Mouse (Mus musculus): ENCODE measurements around the gene Set. TPM values are rescaled to one million over a fixed set of nuclear protein-coding genes. Genes with fewer than 3 reads are reported as not detected.

The Set gene
- polyA plus RNA-seq, 1 experiment, result 118 TPM

DNA sequence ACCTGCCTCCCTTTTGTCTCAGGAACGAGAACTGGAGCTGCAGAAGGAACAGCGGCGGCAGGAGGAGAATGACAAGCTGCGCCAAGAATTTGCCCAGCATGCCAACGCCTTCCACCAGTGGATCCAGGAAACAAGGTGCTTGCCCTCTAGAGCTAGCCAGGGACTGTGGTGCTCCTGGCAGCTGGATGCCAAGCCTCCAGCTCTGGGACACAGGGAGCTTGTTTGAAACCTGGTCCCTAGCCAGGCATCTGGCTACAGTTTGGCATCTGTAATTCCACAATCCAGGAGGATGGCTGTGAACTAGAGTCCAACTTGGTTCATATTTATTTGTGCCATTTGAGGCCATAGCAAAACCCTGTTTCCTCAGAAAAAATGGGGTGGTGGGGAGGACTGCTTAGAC is 30.2 kb upstream of the Set start:
- Histone ChIP-seq H3K4me2 (ENCODE audit: low read depth) (no peak overlapping the region), H3ac (ENCODE audit: control insufficient read depth, insufficient read length) (no peak overlapping the region), H3K27me3 (ENCODE audit: control insufficient read depth, insufficient read depth, insufficient read length) (no peaks in the 10 kb centered on the region), H3K79me2 (ENCODE audit: control insufficient read depth, insufficient read depth) (no peaks in the 10 kb centered on the region), H3K4me3 (no peak overlapping the region), H3K36me3 (ENCODE audit: control insufficient read depth, insufficient read depth) (peaks cover 86% of the 10 kb centered on the region)
- no peak for TF ChIP-seq MYOG (IDR thresholded peaks at IDR 0.05; ENCODE audit: control insufficient read depth in 1 of 3, insufficient read depth in 1 of 3, insufficient read length in 2 of 3, low read depth in 2 of 3)
- TF ChIP-seq POLR2A (IDR thresholded peaks at IDR 0.05; ENCODE audit: insufficient read length, low read depth), result no peak
- TF ChIP-seq REST (IDR thresholded peaks at IDR 0.05; ENCODE audit: insufficient read depth, insufficient read length), result no peak
- TF ChIP-seq MYOD1 (IDR thresholded peaks at IDR 0.05; ENCODE audit: control insufficient read depth in 1 of 3, insufficient read length in 2 of 3, low read depth in 2 of 3), result no peak
- no peak for TF ChIP-seq SRF (IDR thresholded peaks at IDR 0.05; ENCODE audit: control insufficient read depth, insufficient read length, low read depth)
- TF ChIP-seq CEBPB (IDR thresholded peaks at IDR 0.05; ENCODE audit: insufficient read depth, poor library complexity, severe bottlenecking), result no peak
- TF ChIP-seq USF1 (IDR thresholded peaks at IDR 0.05; ENCODE audit: low read depth), result no peak
- TF ChIP-seq POLR2AphosphoS2 (IDR thresholded peaks at IDR 0.05; ENCODE audit: insufficient read length, low read depth), result no peak

- Histone ChIP-seq H3K4me2 (ENCODE audit: low read depth) (no peak overlapping the region), H3K79me2 (ENCODE audit: control insufficient read depth, insufficient read depth) (no peaks in the 10 kb centered on the region), H3K27me3 (ENCODE audit: control insufficient read depth, insufficient read depth, insufficient read length) (no peaks in the 10 kb centered on the region), H3ac (ENCODE audit: control insufficient read depth, insufficient read length) (no peak overlapping the region), H3K4me3 (no peak overlapping the region), H3K36me3 (ENCODE audit: control insufficient read depth, insufficient read depth) (peaks cover 36% of the 10 kb centered on the region)
- TF ChIP-seq POLR2A (IDR thresholded peaks at IDR 0.05; ENCODE audit: insufficient read length, low read depth) (no peak), E2F4 (IDR thresholded peaks at IDR 0.05; ENCODE audit: insufficient read depth) (no peak), USF1 (IDR thresholded peaks at IDR 0.05; ENCODE audit: low read depth) (no peak), CEBPB (IDR thresholded peaks at IDR 0.05; ENCODE audit: insufficient read depth, poor library complexity, severe bottlenecking) (no peak)
Observed at GRCm38 (mm10) chr2:30032244-30032846, 24.8 kb upstream of the Set start.

- Histone ChIP-seq H3K36me3 (ENCODE audit: control insufficient read depth, insufficient read depth) (peaks cover 30% of the 10 kb centered on the region), H3K79me2 (ENCODE audit: control insufficient read depth, insufficient read depth) (no peaks in the 10 kb centered on the region), H3K4me2 (ENCODE audit: low read depth) (no peak overlapping the region), H3K27me3 (ENCODE audit: control insufficient read depth, insufficient read depth, insufficient read length) (no peaks in the 10 kb centered on the region), H3ac (ENCODE audit: control insufficient read depth, insufficient read length) (no peak overlapping the region), H3K4me3 (no peak overlapping the region)
- TF ChIP-seq POLR2AphosphoS2 (IDR thresholded peaks at IDR 0.05; ENCODE audit: insufficient read length, low read depth) (peak; percentile 49), MYOG (IDR thresholded peaks at IDR 0.05; ENCODE audit: control insufficient read depth in 1 of 3, insufficient read depth in 1 of 3, insufficient read length in 2 of 3, low read depth in 2 of 3) (peak in 2 of 3 experiments; percentile 82 to 91), E2F4 (IDR thresholded peaks at IDR 0.05; ENCODE audit: insufficient read depth) (no peak), SRF (IDR thresholded peaks at IDR 0.05; ENCODE audit: control insufficient read depth, insufficient read length, low read depth) (no peak), USF1 (IDR thresholded peaks at IDR 0.05; ENCODE audit: low read depth) (no peak), TCF3 (IDR thresholded peaks at IDR 0.05; ENCODE audit: insufficient read length, low read depth) (no peak), TCF12 (IDR thresholded peaks at IDR 0.05; ENCODE audit: insufficient read depth, poor library complexity, severe bottlenecking) (no peak), MYOD1 (IDR thresholded peaks at IDR 0.05; ENCODE audit: control insufficient read depth in 1 of 3, insufficient read length in 2 of 3, low read depth in 2 of 3) (peak in 2 of 3 experiments; percentile 80 to 88), CEBPB (IDR thresholded peaks at IDR 0.05; ENCODE audit: insufficient read depth, poor library complexity, severe bottlenecking) (no peak), REST (IDR thresholded peaks at IDR 0.05; ENCODE audit: insufficient read depth, insufficient read length) (no peak), POLR2A (IDR thresholded peaks at IDR 0.05; ENCODE audit: insufficient read length, low read depth) (no peak), MAX (IDR thresholded peaks at IDR 0.05; ENCODE audit: low read depth) (no peak)
Observed at GRCm38 (mm10) chr2:30032957-30033356, 24.2 kb upstream of the Set start.

GRCm38 (mm10) chr2:30037762-30038161 is 19.4 kb upstream of the Set start:
- Histone ChIP-seq H3K36me3 (ENCODE audit: control insufficient read depth, insufficient read depth) (no peaks in the 10 kb centered on the region), H3K4me3 (no peak overlapping the region), H3K79me2 (ENCODE audit: control insufficient read depth, insufficient read depth) (no peaks in the 10 kb centered on the region), H3K27me3 (ENCODE audit: control insufficient read depth, insufficient read depth, insufficient read length) (no peaks in the 10 kb centered on the region), H3ac (ENCODE audit: control insufficient read depth, insufficient read length) (no peak overlapping the region), H3K4me2 (ENCODE audit: low read depth) (no peak overlapping the region)
- TF ChIP-seq TCF3 (IDR thresholded peaks at IDR 0.05; ENCODE audit: insufficient read length, low read depth) (no peak), POLR2A (IDR thresholded peaks at IDR 0.05; ENCODE audit: insufficient read length, low read depth) (no peak), POLR2AphosphoS2 (IDR thresholded peaks at IDR 0.05; ENCODE audit: insufficient read length, low read depth) (no peak), SRF (IDR thresholded peaks at IDR 0.05; ENCODE audit: control insufficient read depth, insufficient read length, low read depth) (no peak), MYOG (IDR thresholded peaks at IDR 0.05; ENCODE audit: control insufficient read depth in 1 of 3, insufficient read depth in 1 of 3, insufficient read length in 2 of 3, low read depth in 2 of 3) (no peak), MAX (IDR thresholded peaks at IDR 0.05; ENCODE audit: low read depth) (no peak), TCF12 (IDR thresholded peaks at IDR 0.05; ENCODE audit: insufficient read depth, poor library complexity, severe bottlenecking) (no peak), USF1 (IDR thresholded peaks at IDR 0.05; ENCODE audit: low read depth) (no peak), CEBPB (IDR thresholded peaks at IDR 0.05; ENCODE audit: insufficient read depth, poor library complexity, severe bottlenecking) (no peak), REST (IDR thresholded peaks at IDR 0.05; ENCODE audit: insufficient read depth, insufficient read length) (no peak)

GRCm38 (mm10) chr2:30038370-30038769 is 18.8 kb upstream of the Set start:
- no peaks in the 10 kb centered on the region for H3K27me3 ChIP-seq (ENCODE audit: control insufficient read depth, insufficient read depth, insufficient read length)
- no peaks in the 10 kb centered on the region for H3K79me2 ChIP-seq (ENCODE audit: control insufficient read depth, insufficient read depth)
- H3K4me3 ChIP-seq, result no peak overlapping the region
- H3ac ChIP-seq (ENCODE audit: control insufficient read depth, insufficient read length), result no peak overlapping the region
- H3K36me3 ChIP-seq (ENCODE audit: control insufficient read depth, insufficient read depth), result no peaks in the 10 kb centered on the region
- no peak overlapping the region for H3K4me2 ChIP-seq (ENCODE audit: low read depth)
- TF ChIP-seq MYOD1 (IDR thresholded peaks at IDR 0.05; ENCODE audit: control insufficient read depth in 1 of 3, insufficient read length in 2 of 3, low read depth in 2 of 3) (no peak), USF1 (IDR thresholded peaks at IDR 0.05; ENCODE audit: low read depth) (no peak), MYOG (IDR thresholded peaks at IDR 0.05; ENCODE audit: control insufficient read depth in 1 of 3, insufficient read depth in 1 of 3, insufficient read length in 2 of 3, low read depth in 2 of 3) (no peak), SRF (IDR thresholded peaks at IDR 0.05; ENCODE audit: control insufficient read depth, insufficient read length, low read depth) (no peak), POLR2A (IDR thresholded peaks at IDR 0.05; ENCODE audit: insufficient read length, low read depth) (no peak), POLR2AphosphoS2 (IDR thresholded peaks at IDR 0.05; ENCODE audit: insufficient read length, low read depth) (no peak), CEBPB (IDR thresholded peaks at IDR 0.05; ENCODE audit: insufficient read depth, poor library complexity, severe bottlenecking) (no peak), E2F4 (IDR thresholded peaks at IDR 0.05; ENCODE audit: insufficient read depth) (no peak), MAX (IDR thresholded peaks at IDR 0.05; ENCODE audit: low read depth) (no peak), REST (IDR thresholded peaks at IDR 0.05; ENCODE audit: insufficient read depth, insufficient read length) (no peak), TCF3 (IDR thresholded peaks at IDR 0.05; ENCODE audit: insufficient read length, low read depth) (no peak), TCF12 (IDR thresholded peaks at IDR 0.05; ENCODE audit: insufficient read depth, poor library complexity, severe bottlenecking) (no peak)
